Mouse (Mus musculus) megakaryocyte, embryonic 14.5 days (primary cell): ENCODE data around the gene Cdon.

Source experiments
- FLI1 ChIP-seq: IDR thresholded peaks from 2 replicates; pipeline ENCODE4 v1.6.1; 2012; ENCODE audit warnings: low read length, inconsistent platforms, mixed read lengths
- GATA1 ChIP-seq: IDR thresholded peaks from 3 replicates; pipeline ENCODE4 v1.6.1; 2012; ENCODE audit warnings: mixed read lengths, low read length, inconsistent platforms, borderline replicate concordance

DNA sequence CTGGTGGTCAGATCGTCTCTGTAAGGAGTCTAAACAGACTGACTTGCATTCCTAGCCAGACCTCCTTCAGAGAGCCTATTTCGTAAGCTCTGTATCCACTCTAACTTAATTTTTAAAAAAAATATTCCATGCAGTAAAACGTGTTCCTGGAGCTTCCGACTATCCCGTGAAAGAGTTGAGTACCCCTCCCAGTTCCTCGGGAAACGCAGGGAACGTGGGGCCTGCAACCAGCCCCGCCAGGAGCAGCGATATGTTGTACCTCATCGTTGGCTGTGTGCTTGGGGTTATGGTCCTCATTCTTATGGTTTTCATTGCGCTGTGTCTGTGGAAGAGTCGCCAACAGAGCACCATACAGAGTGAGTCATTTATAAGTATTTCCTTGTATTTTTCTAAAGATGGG, 65.7 kb downstream of the Cdon start:
- TF ChIP-seq GATA1 (no peak), FLI1 (no peak)
